Mouse (Mus musculus): ENCODE measurements around the gene Nfx1.

Gene Nfx1

DNA sequence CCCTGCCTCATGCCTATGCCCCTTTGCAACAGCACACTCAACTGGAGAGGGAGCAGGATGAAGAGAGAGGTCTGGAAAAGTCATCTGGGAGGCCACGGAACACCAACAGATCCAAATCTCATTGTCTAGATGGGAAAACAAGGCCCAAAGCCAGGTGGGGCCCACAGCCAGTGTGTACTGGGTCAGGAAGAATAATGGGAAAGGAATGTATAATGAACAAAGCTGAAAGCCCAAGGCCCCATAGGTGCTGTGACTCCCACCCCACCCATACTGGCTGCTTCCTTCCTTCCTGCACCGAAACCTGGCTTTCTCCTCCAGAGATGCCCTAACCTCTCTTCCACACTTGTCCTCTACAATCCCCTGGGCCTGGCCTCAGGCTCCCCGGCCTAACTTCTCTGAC, 60.5 kb downstream of the Nfx1 start:
- in situ Hi-C loops (cut with MboI; ENCODE audit: low pct_unique_long_range_greater_than_20kb in 1 of 2, low sequenced_read_pairs in 2 of 2, unreplicated experiment in 1 of 2) = no loop called here

DNA sequence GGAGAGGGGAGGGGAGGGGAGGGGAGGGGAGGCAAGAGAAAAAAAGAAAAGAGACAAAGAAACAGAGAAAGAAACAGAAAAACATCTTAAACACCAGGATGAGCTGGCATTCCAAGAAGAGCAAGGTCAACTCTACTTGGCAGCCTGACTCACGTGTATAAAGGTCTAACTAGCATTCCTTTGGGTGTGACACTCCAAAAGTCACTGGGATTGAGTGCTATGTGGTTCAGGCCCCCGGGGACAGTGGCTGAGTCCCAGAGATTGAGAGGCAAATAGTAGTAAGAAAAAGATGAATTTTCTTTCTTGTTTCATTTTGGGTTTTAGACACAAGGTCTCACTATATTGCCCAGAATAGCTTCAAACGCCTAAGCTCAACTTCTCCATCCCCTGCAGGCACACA, 67.2 kb downstream of the Nfx1 start:
- in situ Hi-C loops (cut with MboI; ENCODE audit: low pct_unique_long_range_greater_than_20kb in 1 of 2, low sequenced_read_pairs in 2 of 2, unreplicated experiment in 1 of 2) = no loop called here

DNA sequence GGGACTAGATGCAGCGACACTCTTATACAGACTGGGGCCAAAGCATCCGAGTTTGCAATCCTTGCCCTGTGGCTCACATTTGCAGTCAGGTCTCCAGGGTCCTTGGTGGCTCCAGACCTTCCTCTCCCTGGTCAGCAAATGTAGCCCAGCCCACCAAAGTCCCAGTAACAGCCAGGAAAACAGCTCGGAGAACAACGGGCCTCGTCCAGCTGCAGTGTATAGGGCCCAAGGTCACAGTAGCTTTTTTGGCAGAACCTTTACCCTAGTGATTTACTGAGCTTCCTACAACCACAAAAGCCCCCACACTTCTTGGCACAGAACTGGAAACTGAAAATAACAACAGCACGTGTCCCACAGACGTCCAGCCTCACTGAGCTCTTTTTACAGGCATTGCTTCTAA, 70.3 kb downstream of the Nfx1 start:
- in situ Hi-C loops (cut with MboI; ENCODE audit: low pct_unique_long_range_greater_than_20kb in 1 of 2, low sequenced_read_pairs in 2 of 2, unreplicated experiment in 1 of 2) = no loop called here

DNA sequence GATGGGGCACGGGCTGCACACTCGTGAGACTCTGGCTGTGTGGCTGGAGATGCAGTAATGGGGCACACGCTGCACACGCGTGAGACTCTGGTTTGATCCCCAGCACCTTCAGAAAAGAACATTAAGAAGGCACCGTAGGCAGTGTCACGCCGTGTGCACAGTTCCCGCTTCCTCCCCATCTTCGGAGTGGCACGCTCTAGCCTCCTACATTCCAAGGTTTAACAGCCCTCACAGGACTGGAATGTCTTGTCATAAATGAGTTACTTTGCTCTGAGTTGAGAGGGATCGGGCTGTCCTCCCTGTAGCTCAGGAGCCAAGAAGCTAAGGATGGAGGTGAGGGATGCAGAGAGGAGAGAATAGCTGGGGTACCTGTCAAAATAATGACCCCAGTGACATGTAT, 72.2 kb downstream of the Nfx1 start:
- in situ Hi-C loops (cut with MboI; ENCODE audit: low pct_unique_long_range_greater_than_20kb in 1 of 2, low sequenced_read_pairs in 2 of 2, unreplicated experiment in 1 of 2) = no loop called here

DNA sequence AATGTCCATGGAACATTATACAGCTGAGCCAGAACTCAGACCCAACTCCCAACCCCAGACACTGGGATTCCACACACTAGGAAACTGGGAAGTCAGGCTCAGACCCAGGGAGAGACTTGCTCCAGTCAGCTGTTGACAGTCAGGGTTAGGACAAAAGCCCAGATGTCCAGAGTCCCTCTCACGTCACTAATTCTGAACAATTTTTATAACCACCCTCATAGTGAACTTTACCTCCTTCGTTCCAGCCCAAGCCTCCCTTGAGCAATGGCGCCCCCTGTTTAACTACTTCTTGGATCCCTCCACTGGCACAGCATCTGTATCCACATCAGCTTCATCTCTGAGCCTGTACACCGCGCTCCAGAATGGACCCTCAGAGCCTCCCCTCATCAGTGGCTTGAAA, 73.3 kb downstream of the Nfx1 start:
- in situ Hi-C loops (cut with MboI; ENCODE audit: low pct_unique_long_range_greater_than_20kb in 1 of 2, low sequenced_read_pairs in 2 of 2, unreplicated experiment in 1 of 2) = no loop called here

DNA sequence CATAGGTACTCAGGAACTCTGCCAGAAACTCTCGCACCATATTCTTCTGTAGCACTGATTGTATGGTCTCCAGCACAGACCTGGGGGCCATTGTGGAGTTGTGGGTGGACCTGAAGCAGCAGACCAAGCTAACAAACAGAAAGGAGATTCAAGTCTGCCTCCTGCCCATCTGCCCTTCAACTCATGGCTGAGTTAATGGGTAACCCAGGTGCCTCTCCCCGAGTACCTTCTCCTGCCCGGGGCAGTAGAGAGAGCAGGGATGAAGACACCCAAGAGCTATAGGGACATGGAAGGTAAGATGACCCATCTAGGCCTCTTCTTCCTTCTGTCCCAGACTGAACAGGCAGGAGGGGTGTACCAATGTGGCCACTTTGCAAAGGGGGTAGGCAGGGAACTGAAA, 74.6 kb downstream of the Nfx1 start:
- in situ Hi-C loops (cut with MboI; ENCODE audit: low pct_unique_long_range_greater_than_20kb in 1 of 2, low sequenced_read_pairs in 2 of 2, unreplicated experiment in 1 of 2) = no loop called here

DNA sequence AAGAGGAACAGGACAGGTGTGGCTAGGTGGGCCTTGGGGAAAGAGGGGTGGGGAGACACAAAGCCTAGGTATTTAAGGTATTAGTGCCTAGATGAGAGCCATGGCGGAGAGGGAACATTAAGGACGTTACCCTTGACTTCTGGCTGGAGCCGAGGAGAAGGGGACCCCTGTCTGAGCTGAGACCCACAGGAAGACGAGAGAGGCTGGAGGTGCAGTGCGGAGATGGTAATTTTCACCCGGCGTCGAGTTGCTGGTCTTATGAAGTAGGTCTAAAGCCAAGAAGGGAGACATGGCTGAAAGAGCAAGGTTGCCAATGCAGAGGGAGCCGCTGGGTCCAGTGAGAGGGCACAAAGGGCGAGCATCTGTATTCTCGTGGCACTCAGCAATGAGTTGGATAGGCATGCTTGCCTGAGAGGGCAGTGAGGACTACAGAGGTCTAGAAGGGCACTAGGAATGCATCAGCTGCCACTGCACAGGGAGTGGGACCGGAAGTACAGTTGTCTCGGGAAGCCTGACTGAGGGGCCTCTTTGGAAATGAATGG, 75.6 kb downstream of the Nfx1 start:
- in situ Hi-C loops (cut with MboI; ENCODE audit: low pct_unique_long_range_greater_than_20kb in 1 of 2, low sequenced_read_pairs in 2 of 2, unreplicated experiment in 1 of 2) = no loop called here

DNA sequence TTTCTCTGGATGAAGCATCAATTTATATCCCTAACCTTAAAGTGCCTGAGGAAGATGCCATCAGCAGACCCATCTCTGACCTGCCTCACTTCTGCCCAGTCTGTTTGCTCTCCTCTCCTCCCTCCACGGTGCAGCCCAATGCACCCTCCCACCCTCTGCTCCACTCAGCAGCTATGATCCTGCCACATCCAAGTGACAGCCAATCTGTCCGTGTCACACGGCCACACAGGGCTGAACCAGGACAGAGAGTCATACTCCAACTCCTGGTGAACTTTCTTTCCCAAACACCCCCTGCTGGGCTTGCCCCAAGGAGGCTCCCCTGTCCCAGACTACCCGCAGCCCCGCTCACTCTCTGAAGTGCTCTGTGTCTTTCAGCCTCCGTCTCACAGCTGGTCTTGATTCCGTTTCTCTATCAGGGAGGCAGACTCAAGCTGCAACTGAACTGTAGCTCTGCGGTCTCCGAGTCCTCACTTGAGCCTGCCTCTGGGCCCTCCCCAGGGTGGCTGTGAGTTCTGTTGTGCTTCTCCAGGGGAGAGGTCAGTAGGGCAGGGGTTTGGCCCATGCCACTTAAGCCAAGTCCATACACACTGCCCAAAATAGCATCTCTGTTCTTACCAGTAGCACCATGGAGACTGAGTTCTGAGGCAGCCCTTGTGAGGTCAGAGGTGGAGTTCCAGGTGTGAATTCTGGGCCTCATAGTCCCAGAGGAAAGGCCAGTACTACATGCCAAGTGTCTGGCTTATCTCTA, 77.0 kb downstream of the Nfx1 start, which contains the start of gene Aqp7:
Gene Aqp7, minus strand, starts transcription at position 616 of the 748 bp plus-strand sequence.
- in situ Hi-C loops (cut with MboI; ENCODE audit: low pct_unique_long_range_greater_than_20kb in 1 of 2, low sequenced_read_pairs in 2 of 2, unreplicated experiment in 1 of 2) = no loop called here

DNA sequence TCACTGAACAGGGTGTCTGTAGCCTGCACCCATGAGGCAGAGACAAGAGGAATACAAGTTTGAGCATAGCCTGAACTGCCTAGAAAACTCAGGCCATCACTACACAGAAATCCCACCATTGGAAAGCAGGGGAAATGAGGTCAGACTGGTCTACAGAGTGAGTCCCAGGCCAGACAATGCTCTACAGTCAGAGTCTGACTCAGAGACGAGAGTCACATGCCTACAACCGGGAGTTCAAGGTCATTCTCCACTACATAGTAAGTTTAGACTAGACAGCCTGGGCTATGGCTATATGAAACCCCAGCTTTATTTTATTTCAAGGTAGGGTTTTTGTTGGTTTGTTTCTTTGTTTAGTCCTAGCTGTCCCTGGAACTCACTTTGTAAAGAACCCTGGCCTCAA, 78.2 kb downstream of the Nfx1 start:
- in situ Hi-C loops (cut with MboI; ENCODE audit: low pct_unique_long_range_greater_than_20kb in 1 of 2, low sequenced_read_pairs in 2 of 2, unreplicated experiment in 1 of 2) = no loop called here

DNA sequence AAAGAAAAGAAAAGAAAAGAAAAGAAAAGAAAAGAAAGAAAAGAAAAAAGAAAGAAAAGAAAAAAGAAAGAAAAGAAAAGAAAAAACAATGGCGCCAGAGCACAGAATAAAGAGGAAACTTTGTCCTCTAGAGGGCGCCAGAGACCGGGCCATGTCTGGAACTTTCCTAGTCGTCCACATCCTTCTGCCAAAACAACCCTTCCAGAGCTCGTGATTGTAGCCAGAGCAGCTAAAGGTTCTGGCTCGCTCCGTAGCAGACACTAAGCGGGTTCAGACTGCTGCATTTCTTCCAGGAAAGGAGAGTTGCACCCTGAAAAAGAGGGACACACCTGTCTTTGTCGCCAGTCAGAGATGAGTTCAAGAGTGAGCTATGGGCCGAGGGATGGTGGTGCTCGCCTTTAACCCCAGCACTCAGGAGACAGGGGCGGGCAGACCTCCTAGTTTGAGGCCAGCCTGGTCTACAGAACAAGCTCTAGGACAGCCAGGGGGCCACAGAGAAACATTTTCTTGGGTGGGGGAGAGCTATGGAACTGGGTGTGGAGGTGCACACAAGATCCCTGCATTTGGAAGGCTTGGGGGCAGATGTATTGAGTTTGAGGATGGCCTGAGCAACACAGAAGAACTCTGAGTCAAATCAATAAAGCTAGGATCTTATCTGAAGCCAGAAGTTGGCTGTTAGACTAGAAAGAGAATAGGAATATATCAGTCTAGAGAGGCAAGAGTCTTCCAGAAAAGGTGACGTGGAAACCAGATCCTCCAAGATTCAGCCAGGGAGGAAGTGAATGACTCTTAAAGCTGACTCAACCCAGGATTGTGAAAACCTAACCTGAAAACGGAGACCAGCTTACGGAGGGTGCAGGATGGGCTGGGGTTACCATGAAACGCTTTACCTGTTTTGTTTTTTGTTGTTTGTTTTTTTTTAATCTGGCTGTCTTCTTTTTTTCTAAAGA, 80.3 kb downstream of the Nfx1 start:
- in situ Hi-C loops (cut with MboI; ENCODE audit: low pct_unique_long_range_greater_than_20kb in 1 of 2, low sequenced_read_pairs in 2 of 2, unreplicated experiment in 1 of 2) = loop anchor here in 1 of 2 experiments (5.0 kb wide), 1 partner anchor 66 kb away; no protein-coding TSS in a partner anchor

DNA sequence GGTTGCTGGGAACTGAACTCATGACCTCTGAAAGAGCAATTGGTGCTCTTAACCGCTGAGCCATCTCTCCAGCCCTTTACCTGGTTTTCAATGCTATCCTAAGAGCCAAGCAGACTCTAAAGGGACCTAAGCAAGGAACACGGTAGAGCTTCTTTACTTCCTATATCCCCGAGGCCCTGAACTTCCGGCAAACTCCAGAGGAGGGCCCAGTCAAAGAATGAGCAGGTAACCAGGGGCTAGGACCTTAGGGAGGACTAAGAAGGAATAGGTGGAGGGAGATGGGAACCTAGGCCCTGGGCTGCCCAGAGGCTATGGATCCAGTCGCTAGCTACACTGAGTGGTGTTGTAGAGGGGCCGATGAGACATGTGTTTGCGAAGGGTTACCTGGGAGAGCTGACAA, 81.1 kb downstream of the Nfx1 start:
- in situ Hi-C loops (cut with MboI; ENCODE audit: low pct_unique_long_range_greater_than_20kb in 1 of 2, low sequenced_read_pairs in 2 of 2, unreplicated experiment in 1 of 2) = loop anchor here in 1 of 2 experiments (5.0 kb wide), 1 partner anchor 66 kb away; no protein-coding TSS in a partner anchor

DNA sequence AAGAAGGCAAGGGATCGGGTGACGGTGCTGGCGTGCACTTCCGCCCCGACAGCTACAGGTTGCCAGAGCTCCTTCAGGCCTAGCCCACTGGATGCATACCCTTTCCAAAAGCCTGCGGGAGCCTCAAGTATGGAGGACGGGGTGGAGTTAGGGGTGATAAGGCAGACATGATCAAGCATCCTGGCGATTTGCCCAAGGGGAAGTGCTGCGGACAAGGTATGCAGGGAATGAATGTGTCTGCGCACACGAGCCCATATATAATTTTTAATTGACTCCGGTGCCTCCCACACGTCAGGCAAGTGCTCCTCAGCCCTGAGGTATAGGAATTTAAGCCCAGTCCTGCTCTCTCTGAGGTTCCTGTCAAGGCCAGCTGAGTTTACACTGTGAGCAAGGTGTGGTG, 84.4 kb downstream of the Nfx1 start:
- in situ Hi-C loops (cut with MboI; ENCODE audit: low pct_unique_long_range_greater_than_20kb in 1 of 2, low sequenced_read_pairs in 2 of 2, unreplicated experiment in 1 of 2) = no loop called here

DNA sequence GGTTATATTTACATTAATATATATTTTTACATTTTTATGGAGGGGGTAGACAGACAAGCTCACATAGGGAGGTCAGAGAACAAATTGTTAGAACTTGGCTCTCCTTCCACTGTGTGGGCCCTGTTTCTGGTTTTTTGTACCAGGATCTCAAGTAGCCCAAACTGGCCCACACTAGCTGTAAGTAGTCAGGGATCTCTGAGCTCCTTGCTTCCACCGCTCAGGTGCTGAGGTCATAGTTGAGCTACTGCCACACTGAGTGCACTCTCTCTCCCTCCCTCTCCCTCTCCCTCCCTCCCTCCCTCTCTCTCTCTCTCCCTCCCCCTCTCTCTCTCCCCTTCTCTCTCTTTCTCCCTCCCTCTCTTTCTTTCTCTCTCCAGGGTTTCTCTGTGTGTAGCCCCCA, 85.5 kb downstream of the Nfx1 start:
- in situ Hi-C loops (cut with MboI; ENCODE audit: low pct_unique_long_range_greater_than_20kb in 1 of 2, low sequenced_read_pairs in 2 of 2, unreplicated experiment in 1 of 2) = no loop called here

DNA sequence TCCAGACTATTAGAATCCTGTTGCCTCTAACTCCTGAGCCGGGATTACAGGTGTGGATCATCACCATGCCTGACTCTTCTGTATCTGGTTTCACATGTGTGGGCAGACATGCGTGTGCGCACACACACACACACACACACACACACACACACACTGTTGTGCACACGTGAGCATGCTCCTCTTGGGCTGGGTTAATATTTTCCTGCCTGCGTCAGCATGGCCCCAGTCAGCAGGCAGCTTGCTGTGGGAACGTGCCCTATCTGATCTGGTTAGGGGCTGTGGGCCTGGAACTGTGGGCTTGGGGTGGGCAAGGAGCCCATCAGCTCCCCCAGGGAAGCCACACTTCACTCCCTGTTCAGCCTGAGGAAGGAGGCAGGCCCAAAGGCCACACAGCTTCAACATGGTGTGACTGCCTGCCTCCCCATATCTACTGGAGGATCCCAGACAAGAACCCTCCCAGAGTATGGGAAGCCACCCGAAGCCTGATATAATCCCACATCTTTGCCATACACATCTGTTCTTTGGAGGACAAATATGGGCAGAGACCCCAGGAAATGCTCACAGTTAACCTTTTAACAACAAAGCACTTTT, 86.1 kb downstream of the Nfx1 start:
- in situ Hi-C loops (cut with MboI; ENCODE audit: low pct_unique_long_range_greater_than_20kb in 1 of 2, low sequenced_read_pairs in 2 of 2, unreplicated experiment in 1 of 2) = no loop called here

DNA sequence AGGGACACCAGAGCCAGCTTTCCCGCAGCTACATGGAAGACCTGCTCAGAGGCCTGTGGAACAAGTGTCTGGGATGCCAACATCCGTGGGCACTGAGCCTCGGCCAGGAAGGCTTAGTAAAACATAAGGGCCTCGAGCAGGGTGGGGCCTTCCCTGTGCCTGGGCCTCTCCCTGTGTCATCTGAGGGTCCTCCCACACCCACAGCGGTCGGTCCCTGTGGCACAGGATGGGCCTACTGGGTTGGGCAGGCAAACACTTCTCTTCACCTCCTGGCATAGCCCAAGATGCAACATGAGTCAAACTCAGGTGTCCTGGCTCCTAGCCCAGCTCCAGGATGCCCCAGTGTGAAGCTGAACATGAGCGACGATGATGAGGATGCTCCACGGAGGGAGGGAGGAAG, 86.7 kb downstream of the Nfx1 start:
- in situ Hi-C loops (cut with MboI; ENCODE audit: low pct_unique_long_range_greater_than_20kb in 1 of 2, low sequenced_read_pairs in 2 of 2, unreplicated experiment in 1 of 2) = no loop called here

DNA sequence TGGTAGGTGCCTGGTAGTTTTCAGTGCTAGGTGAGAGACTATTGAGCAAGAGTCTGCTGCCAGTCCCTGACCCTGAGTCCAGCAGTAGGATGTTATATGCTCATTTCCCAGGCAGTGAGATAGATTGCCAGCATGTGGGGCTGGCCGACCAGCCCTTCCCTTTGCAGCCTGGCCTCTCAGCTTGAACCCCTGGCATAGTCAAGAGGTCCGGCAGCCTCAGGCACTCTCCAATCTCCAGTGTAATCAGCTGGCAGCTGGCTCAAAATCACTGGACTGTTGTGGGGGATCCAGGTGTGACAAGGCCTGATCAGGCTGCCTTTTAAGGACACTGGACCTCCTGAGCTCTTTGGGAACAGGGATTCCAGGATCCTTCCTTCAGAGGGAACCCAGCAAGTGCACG, 92.6 kb downstream of the Nfx1 start:
- in situ Hi-C loops (cut with MboI; ENCODE audit: low pct_unique_long_range_greater_than_20kb in 1 of 2, low sequenced_read_pairs in 2 of 2, unreplicated experiment in 1 of 2) = loop anchor here in 1 of 2 experiments (5.0 kb wide), 1 partner anchor 54 kb away; no protein-coding TSS in a partner anchor

DNA sequence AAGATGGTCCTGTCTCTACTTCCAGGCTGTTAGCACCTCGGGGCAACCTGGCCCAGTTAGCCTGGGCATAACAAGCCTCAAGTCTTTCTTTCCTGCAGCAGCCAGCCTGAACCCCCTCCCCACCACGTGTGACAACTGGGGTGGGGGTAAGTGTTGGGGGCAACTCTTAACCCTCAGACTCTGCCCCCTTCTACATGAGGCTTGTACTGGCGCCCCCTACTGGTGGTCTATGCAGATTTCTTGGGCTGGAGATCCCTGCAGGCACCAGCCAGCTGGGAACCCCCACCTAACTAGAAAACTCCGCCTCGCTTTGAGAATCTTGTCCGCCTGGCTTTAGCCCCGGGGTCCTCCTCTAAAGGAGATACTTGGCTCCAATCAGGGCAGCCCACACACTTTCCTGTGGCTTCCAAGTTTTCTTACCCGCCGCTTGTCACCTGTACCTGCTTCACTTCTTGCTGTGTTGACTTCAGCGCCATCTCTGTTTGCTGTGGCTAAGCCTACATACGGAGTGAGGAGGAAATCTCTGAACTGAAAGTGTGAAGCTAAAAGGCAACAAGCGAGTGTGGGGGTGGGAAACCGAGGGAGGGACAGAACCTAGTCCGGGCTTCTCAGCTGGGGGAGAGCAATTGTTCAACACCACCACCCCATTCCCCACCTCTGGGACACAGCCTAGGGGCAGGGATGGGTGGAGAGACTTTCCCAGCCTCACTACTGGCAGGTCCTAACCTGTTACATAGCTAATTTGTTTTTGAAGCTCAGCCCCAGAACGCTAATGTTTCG, 93.4 kb downstream of the Nfx1 start:
- in situ Hi-C loops (cut with MboI; ENCODE audit: low pct_unique_long_range_greater_than_20kb in 1 of 2, low sequenced_read_pairs in 2 of 2, unreplicated experiment in 1 of 2) = loop anchor here in 1 of 2 experiments (5.0 kb wide), 1 partner anchor 53 kb away; no protein-coding TSS in a partner anchor

DNA sequence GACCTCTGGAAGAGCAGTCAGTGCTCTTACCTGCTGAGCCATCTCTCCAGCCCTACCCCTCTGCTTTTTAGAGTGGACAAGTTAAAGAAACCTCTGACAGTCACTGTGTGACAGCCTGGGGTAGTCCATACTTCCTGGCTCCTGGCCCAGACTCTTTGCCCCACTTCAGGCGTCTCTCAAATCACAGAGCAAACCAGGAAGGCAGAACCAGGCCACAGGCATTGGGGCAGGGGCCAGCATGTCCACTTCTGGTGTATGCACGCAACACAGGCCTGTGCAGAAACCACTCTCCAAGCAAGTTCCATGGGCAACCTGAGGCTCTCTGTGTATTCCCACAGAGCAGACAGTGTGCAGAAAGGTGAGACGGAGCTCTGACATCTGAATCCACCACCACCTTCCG, 94.5 kb downstream of the Nfx1 start:
- in situ Hi-C loops (cut with MboI; ENCODE audit: low pct_unique_long_range_greater_than_20kb in 1 of 2, low sequenced_read_pairs in 2 of 2, unreplicated experiment in 1 of 2) = no loop called here
